Mouse (Mus musculus): ENCODE data around the gene Rab20. TPM values are rescaled to one million over a fixed set of nuclear protein-coding genes. Genes with fewer than 3 reads are reported as not detected.
A peak's percentile ranks its signal among the peaks of the same experiment; 100 is the strongest.

The Rab20 gene
- polyA plus RNA-seq, 1 experiment: 1.2 TPM

DNA sequence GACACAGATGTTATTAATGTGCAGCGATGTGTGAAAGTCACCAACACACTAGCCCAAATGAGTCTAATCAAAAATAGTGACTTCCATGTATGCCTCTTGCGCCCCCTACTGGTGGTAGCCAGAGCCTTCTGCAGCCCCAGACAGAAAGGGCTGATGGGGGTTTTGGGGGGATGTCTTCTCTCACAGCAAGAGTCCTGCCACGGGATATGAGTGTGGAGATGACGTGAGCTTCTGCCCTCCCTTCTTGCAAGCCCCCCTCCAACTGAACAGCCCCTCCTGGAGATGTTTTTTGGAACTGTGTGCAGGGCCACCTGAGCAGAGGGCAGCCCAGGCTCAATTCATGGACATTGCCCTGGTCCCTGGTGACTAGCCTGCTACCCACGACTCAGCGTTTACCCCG is 7.6 kb upstream of the Rab20 start:
- Histone ChIP-seq H3K27ac (ENCODE audit: insufficient read depth, low read length) (no peak overlapping the region), H3K4me3 (ENCODE audit: insufficient read depth, low read length) (no peak overlapping the region), H3K4me1 (ENCODE audit: control insufficient read depth, insufficient read depth, low read length) (no peaks in the 10 kb centered on the region)
- TF ChIP-seq CTCF (IDR thresholded peaks at IDR 0.05; ENCODE audit: extremely low read depth, insufficient read depth, low read length): peak; percentile 79
- TF ChIP-seq POLR2A (IDR thresholded peaks at IDR 0.05; ENCODE audit: extremely low read depth, insufficient read depth, low read length): no peak

DNA sequence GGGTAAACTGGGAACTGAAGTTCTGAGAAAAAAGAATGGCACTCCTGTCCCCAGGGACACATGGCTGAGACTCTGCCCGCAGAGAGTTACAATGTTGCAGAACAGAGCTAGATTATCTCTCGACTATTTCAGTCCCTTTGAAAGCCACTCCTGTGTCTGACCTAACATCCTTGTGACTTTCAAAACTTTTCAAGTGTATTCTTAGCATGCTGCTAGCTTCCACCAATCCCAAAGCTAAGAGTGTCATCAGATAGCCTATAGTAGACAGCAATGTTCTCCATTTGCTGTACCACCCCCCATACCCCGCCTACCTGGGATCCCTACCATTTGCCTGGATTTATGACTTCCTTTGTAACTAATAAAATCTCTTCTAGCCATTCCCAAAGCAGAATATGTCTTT is 4.0 kb upstream of the Rab20 start:
- TF ChIP-seq POLR2A (IDR thresholded peaks at IDR 0.05; ENCODE audit: extremely low read depth, insufficient read depth, low read length) (no peak), CTCF (IDR thresholded peaks at IDR 0.05; ENCODE audit: extremely low read depth, insufficient read depth, low read length) (no peak)
- no peak overlapping the region for H3K27ac ChIP-seq (ENCODE audit: insufficient read depth, low read length)

DNA sequence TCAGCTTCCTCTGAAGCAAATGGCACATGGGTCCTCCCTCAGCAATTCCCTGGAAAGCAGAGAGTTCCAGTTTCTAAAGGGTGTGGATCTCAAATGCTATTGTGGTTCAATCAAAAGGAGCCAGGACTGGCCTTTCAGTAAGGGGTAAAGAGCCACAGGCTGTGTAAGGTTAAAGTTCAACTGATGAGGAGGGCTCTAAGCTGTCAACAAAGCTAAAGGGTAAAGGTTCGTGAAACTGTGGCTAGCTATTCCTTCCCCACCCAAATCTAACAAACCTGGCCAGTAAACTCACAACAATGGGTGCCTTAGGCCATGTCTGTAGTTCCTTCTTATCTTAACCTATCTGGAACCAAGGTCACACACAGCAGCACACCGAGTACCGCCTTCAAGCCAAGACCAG is 3.4 kb upstream of the Rab20 start:
- no peak overlapping the region for H3K4me3 ChIP-seq (ENCODE audit: insufficient read depth, low read length)
- no peak overlapping the region for H3K27ac ChIP-seq (ENCODE audit: insufficient read depth, low read length)
- H3K4me1 ChIP-seq (ENCODE audit: control insufficient read depth, insufficient read depth, low read length): no peaks in the 10 kb centered on the region
- TF ChIP-seq POLR2A (IDR thresholded peaks at IDR 0.05; ENCODE audit: extremely low read depth, insufficient read depth, low read length) (no peak), CTCF (IDR thresholded peaks at IDR 0.05; ENCODE audit: extremely low read depth, insufficient read depth, low read length) (no peak)

More for the DNA sequence above, 4.0 kb upstream of the Rab20 start:
- Histone ChIP-seq H3K4me3 (ENCODE audit: insufficient read depth, low read length) (no peak overlapping the region), H3K4me1 (ENCODE audit: control insufficient read depth, insufficient read depth, low read length) (no peaks in the 10 kb centered on the region)

DNA sequence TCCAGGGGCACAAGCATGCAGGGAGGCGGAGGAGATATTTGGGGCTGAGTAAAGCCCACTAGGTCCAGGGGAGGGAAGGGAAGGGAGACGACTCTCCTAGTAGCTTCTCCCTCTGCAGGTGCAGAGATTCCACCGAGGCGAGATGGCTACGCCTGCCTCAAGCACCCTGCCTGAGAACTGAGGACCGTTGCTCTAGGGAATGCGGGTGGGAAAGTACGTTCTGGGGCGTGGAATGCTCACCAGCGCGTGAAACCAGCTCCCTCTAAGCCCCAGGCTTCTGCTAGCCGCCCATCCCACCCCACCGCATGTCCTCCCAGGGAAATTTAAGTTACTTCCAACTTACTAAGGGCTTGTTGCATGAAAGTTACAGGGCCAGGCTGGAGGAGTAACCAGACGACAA is 1.1 kb upstream of the Rab20 start:
- Histone ChIP-seq H3K27ac (ENCODE audit: insufficient read depth, low read length) (no peak overlapping the region), H3K4me3 (ENCODE audit: insufficient read depth, low read length) (no peak overlapping the region), H3K4me1 (ENCODE audit: control insufficient read depth, insufficient read depth, low read length) (no peaks in the 10 kb centered on the region)
- no peak for TF ChIP-seq CTCF (IDR thresholded peaks at IDR 0.05; ENCODE audit: extremely low read depth, insufficient read depth, low read length)

DNA sequence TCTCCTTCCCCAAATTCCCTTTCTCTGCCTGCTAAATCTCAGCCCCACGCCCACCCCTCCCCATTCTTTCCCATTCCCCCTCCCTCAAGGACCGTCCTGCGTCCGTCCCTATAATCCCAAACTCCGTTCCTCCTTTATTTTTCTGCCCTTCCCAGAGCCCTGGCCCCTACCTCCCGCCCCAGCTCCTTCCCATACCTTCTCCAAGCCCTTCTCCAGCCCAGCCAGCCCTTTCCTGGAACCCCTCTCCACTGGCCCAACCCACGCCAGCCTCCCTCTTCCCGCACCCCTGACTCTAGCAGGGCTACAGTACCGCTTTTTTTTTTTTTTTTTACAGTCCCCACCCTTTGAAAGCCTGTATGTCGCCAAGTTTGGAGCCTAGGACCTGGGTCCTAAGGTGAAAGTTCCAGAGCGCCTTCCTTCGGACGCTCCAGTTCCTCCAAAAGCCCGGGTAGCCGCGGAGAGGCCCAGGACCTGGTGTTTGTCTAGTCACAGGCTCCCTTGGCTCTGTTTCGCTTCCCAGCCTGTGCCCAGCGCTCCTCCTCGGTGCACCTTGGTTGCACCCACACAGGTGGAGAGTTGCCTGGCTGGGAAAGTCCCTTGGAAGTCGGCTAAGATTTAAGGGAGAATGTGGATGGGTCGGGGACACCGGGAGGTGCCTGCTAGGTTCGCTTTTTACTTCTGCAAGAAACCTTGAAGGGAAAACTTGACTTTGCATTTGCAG is 457 bp upstream of the Rab20 start:
- Histone ChIP-seq H3K4me3 (ENCODE audit: insufficient read depth, low read length) (peak overlapping the region; percentile 50; the same call in 1 of the 2 replicates), H3K4me1 (ENCODE audit: control insufficient read depth, insufficient read depth, low read length) (no peaks in the 10 kb centered on the region), H3K27ac (ENCODE audit: insufficient read depth, low read length) (no peak overlapping the region)
- TF ChIP-seq POLR2A (IDR thresholded peaks at IDR 0.05; ENCODE audit: extremely low read depth, insufficient read depth, low read length) (no peak), CTCF (IDR thresholded peaks at IDR 0.05; ENCODE audit: extremely low read depth, insufficient read depth, low read length) (no peak)

DNA sequence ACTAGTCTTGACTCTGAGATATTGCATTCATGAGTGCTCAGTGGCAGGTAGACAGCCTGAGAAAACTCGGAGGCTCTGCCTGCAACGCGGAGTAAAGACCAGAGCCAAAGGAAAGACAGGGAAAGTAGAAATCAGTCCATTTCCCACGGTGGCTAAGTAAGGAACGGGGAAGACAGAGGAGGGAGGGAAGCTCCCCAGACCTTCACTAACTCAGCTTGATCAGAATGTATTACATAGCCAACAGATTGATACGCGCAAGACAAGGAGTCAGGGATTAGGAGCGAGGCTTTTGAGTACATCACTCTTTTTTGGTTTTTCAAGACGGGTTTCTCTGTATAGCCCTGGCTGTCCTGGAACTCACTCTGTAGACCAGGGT is 1.3 kb downstream of the Rab20 start:
- Histone ChIP-seq H3K4me3 (ENCODE audit: insufficient read depth, low read length) (no peak overlapping the region; the same call in 1 of the 2 replicates), H3K27ac (ENCODE audit: insufficient read depth, low read length) (no peak overlapping the region), H3K4me1 (ENCODE audit: control insufficient read depth, insufficient read depth, low read length) (no peaks in the 10 kb centered on the region)
- no peak for TF ChIP-seq CTCF (IDR thresholded peaks at IDR 0.05; ENCODE audit: extremely low read depth, insufficient read depth, low read length)
- no peak for TF ChIP-seq POLR2A (IDR thresholded peaks at IDR 0.05; ENCODE audit: extremely low read depth, insufficient read depth, low read length)

DNA sequence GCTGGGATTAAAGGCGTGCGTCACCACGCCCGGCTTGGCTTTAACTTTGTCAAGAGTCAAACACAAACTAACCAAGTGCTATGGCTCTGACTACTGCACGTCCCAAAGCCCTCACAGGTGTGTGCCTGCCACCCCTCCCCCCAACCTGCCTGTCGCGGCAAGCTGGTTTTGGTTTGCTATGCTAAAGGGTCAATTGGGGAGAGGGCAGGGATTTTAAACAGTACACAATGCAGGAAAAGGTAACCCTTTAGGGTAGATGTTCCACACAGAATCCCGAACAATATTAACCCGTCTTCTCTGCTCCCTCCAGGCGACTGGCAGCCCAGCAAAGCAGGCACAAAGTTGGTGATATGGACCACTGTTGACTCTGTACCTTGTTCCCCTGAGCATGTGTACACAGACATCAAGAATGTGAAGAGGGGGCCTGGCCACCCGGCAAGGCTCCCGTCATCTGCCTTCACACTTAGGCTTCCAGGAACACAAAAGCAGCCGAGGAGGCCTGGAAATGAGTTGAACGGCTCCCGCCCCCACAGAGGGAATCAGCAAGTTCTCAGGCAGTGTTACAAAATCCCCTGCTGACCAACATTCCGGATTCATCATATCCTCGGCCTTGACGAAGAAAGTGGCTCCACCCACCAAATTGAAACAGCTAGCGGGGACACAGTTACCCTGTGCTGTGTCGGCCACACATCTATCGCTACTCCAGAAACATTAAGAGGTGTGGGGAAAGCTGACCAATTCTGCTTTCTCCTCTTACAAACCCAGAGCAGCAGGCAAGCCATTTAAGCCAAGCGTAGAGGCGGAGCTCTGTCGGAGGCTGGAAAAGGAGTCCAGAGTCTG is 2.0 kb downstream of the Rab20 start:
- no peak for TF ChIP-seq CTCF (IDR thresholded peaks at IDR 0.05; ENCODE audit: extremely low read depth, insufficient read depth, low read length)
- no peak for TF ChIP-seq POLR2A (IDR thresholded peaks at IDR 0.05; ENCODE audit: extremely low read depth, insufficient read depth, low read length)
- Histone ChIP-seq H3K4me1 (ENCODE audit: control insufficient read depth, insufficient read depth, low read length) (no peaks in the 10 kb centered on the region), H3K4me3 (ENCODE audit: insufficient read depth, low read length) (no peak overlapping the region), H3K27ac (ENCODE audit: insufficient read depth, low read length) (no peak overlapping the region)

DNA sequence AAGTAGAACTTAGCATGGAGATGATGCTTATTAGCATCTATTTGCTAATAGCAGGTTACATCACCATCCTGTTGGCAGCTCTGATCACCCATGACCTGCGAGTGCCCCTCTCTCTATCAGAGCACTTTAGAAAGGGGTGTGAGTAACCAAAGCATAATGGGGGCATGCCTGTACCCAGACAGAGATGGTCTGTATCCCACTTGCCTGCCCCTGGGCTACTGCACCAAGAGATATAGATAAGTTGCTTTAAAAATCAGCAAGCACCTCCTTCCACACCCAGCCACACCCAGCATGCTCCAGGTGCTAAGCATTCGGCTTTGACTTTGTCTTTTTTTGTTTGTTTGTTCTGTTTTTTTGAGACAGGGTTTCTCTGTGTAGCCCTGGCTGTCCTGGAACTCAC is 2.6 kb downstream of the Rab20 start:
- TF ChIP-seq POLR2A (IDR thresholded peaks at IDR 0.05; ENCODE audit: extremely low read depth, insufficient read depth, low read length): no peak
- no peak for TF ChIP-seq CTCF (IDR thresholded peaks at IDR 0.05; ENCODE audit: extremely low read depth, insufficient read depth, low read length)
- H3K27ac ChIP-seq (ENCODE audit: insufficient read depth, low read length): no peak overlapping the region
- no peaks in the 10 kb centered on the region for H3K4me1 ChIP-seq (ENCODE audit: control insufficient read depth, insufficient read depth, low read length)
- H3K4me3 ChIP-seq (ENCODE audit: insufficient read depth, low read length): no peak overlapping the region

DNA sequence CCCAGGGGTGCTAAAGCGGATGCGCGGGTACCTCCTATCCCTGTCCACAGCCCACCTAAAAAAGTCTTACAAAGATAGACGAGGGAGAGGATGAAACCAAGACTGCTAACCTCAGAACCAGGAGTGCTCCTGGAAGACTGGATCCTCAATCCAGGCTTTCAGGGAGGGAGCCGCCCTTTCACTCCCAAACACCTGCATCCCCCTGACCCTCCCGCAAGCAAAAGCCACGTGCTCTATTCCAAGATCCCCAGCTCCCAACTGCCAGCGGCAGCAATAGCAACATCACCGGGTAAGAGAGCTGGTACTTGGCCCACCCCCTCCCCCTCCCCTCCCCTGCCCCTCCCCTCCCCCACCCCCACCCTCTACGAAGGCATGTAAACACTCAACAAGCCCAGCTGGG is 3.1 kb downstream of the Rab20 start:
- Histone ChIP-seq H3K4me3 (ENCODE audit: insufficient read depth, low read length) (no peak overlapping the region), H3K4me1 (ENCODE audit: control insufficient read depth, insufficient read depth, low read length) (no peaks in the 10 kb centered on the region), H3K27ac (ENCODE audit: insufficient read depth, low read length) (no peak overlapping the region)
- no peak for TF ChIP-seq CTCF (IDR thresholded peaks at IDR 0.05; ENCODE audit: extremely low read depth, insufficient read depth, low read length)
- no peak for TF ChIP-seq POLR2A (IDR thresholded peaks at IDR 0.05; ENCODE audit: extremely low read depth, insufficient read depth, low read length)

DNA sequence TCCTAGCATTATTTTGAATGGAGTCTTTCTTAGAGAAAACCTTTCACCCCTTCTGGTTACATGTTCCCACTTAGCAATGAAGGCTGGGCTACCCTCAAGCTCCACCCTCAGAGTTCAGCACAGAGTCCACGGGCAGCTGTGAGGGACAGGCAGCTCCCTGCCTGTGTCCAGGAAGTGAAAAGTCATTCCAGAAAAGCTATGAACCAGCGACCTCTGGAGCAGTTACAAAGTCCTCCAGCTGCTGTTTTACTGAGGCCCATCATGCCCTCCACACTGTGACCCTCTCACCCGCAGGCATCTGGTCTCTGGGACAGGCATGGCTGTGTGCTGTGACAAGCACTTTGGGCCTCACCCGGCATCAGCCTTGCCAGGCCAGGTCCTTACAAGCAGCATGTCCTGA is 5.4 kb downstream of the Rab20 start:
- TF ChIP-seq POLR2A (IDR thresholded peaks at IDR 0.05; ENCODE audit: extremely low read depth, insufficient read depth, low read length) (no peak), CTCF (IDR thresholded peaks at IDR 0.05; ENCODE audit: extremely low read depth, insufficient read depth, low read length) (no peak)
- no peak overlapping the region for H3K4me3 ChIP-seq (ENCODE audit: insufficient read depth, low read length)
- H3K4me1 ChIP-seq (ENCODE audit: control insufficient read depth, insufficient read depth, low read length): no peaks in the 10 kb centered on the region
- H3K27ac ChIP-seq (ENCODE audit: insufficient read depth, low read length): no peak overlapping the region
